ENCODE assay signal across 15 mouse cellular contexts in the genomic region with DNA sequence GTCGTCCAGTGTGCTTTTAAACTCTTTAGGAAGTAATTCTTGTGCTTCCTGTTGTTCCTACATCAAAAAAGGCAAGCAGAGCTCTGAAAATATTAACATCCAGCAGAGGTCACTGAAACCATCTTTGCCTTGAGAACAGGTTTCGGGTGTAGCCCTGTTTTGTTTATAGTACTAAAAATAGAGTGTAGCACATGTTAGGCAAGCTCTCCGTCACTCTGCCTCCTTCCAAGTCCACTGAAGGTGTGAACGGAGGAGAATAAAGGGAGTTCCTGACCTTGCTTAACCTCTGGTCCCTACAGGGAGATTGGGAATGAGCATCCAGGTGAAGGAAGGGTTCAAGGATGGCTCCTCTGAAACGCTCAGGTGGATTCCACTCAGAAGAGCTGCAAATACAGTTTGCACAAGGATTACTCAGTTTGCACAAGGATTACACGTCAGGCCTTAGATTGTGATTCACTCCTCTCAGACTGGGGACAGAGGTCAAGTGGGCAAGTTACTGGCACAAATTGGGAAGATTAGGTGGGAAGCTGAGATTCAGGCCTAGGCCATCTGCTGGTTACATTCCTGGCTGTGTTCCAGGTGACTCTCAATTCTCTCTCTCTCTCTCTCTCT.
DNase-seq lines count a peak whose midpoint lies in the region; ATAC-seq and TF ChIP-seq lines count a peak whose summit lies in the region.
"Had no signal": no experiment of that assay in that cellular context is flagged by ENCODE, and none has a peak within 500 bp of the region (broad histone marks: within the 10 kb centered on the region; RNA-seq: fewer than 3 reads in every experiment).

No protein-coding gene starts in this region.

- no peak overlapping the region for H3K27ac ChIP-seq in heart, postnatal 0 days (ENCODE audit: low read depth)
- no peak overlapping the region for H3K27ac ChIP-seq in limb, embryonic 14.5 days (replicated peaks; ENCODE audit: low read depth, low read length)
- H3K27ac ChIP-seq in limb, embryonic 10.5 days, result no peak overlapping the region
- H3K27ac ChIP-seq in intestine, postnatal 0 days (ENCODE audit: low read depth, low read length), result no peak overlapping the region
- H3K27ac ChIP-seq: heart, embryonic 15.5 days; limb, embryonic 15.5 days had no signal

- no peaks in the 10 kb centered on the region for H3K4me1 ChIP-seq in heart, postnatal 0 days (ENCODE audit: control insufficient read depth, insufficient read depth)
- H3K4me1 ChIP-seq in limb, embryonic 14.5 days (ENCODE audit: control insufficient read depth, insufficient read depth, low read length), result peaks cover 14% of the 10 kb centered on the region; the same call in 1 of the 2 replicates
- peaks cover 33% of the 10 kb centered on the region for H3K4me1 ChIP-seq in limb, embryonic 10.5 days
- H3K4me1 ChIP-seq in intestine, postnatal 0 days (replicated peaks; ENCODE audit: control insufficient read depth, insufficient read depth, low read length), result 0 out of 2 replicates have a peak, but pooled peaks cover 2% of the 10 kb centered on the region
- H3K4me1 ChIP-seq: limb, embryonic 15.5 days had no signal

- H3K4me2 ChIP-seq in heart, postnatal 0 days (ENCODE audit: low read depth, low read length), result no peak overlapping the region
- H3K4me2 ChIP-seq in limb, embryonic 14.5 days (replicated peaks; ENCODE audit: low read depth, low read length, severe bottlenecking), result no peak overlapping the region
- H3K4me2 ChIP-seq in intestine, postnatal 0 days (replicated peaks; ENCODE audit: low read depth), result no peak overlapping the region
- H3K4me2 ChIP-seq: heart, embryonic 15.5 days; limb, embryonic 15.5 days had no signal

- no peaks in the 10 kb centered on the region for H3K36me3 ChIP-seq in heart, postnatal 0 days (replicated peaks; ENCODE audit: control insufficient read depth, insufficient read depth, low read length)
- H3K36me3 ChIP-seq in limb, embryonic 14.5 days (ENCODE audit: control insufficient read depth, insufficient read depth, low read length), result no peaks in the 10 kb centered on the region
- no peaks in the 10 kb centered on the region for H3K36me3 ChIP-seq in limb, embryonic 10.5 days
- no peaks in the 10 kb centered on the region for H3K36me3 ChIP-seq in intestine, postnatal 0 days (ENCODE audit: control insufficient read depth, insufficient read depth)
- H3K36me3 ChIP-seq: heart, embryonic 15.5 days; limb, embryonic 15.5 days had no signal

- H3K4me3 ChIP-seq in heart, postnatal 0 days (ENCODE audit: low read depth, low read length), result no peak overlapping the region
- no peak overlapping the region for H3K4me3 ChIP-seq in limb, embryonic 14.5 days (replicated peaks; ENCODE audit: low read length)
- no peak overlapping the region for H3K4me3 ChIP-seq in limb, embryonic 10.5 days
- H3K4me3 ChIP-seq in intestine, postnatal 0 days (ENCODE audit: low read depth, low read length), result no peak overlapping the region
- H3K4me3 ChIP-seq: heart, embryonic 15.5 days; limb, embryonic 15.5 days had no signal

- TF ChIP-seq CTCF in heart, postnatal 0 days (IDR thresholded peaks at IDR 0.05; ENCODE audit: low read depth), result no peak
- TF ChIP-seq CTCF in intestine, postnatal 0 days (IDR thresholded peaks at IDR 0.05; ENCODE audit: low read depth), result peak; percentile 34; the same call in 1 of the 2 replicates

- H3K9ac ChIP-seq in heart, postnatal 0 days (replicated peaks; ENCODE audit: low read depth, low read length), result no peak overlapping the region
- no peak overlapping the region for H3K9ac ChIP-seq in limb, embryonic 14.5 days (ENCODE audit: low read depth, low read length, severe bottlenecking)
- no peak overlapping the region for H3K9ac ChIP-seq in intestine, postnatal 0 days (ENCODE audit: low read depth, low read length)
- H3K9ac ChIP-seq: heart, embryonic 15.5 days; limb, embryonic 15.5 days had no signal

- whole genome bisulfite sequencing in heart, postnatal 0 days, result 16% methylated on average over 6 of the region's 6 CpGs
- WGBS in limb, embryonic 14.5 days, result 27% methylated on average over 6 of the region's 6 CpGs
- WGBS in limb, embryonic 10.5 days, result 39% methylated on average over 6 of the region's 6 CpGs
- 9% methylated on average over 6 of the region's 6 CpGs for WGBS in intestine, postnatal 0 days

- no peaks in the 10 kb centered on the region for H3K9me3 ChIP-seq in heart, postnatal 0 days (replicated peaks; ENCODE audit: control insufficient read depth, low read length)
- H3K9me3 ChIP-seq in limb, embryonic 14.5 days (ENCODE audit: control insufficient read depth, low read length), result no peaks in the 10 kb centered on the region
- no peaks in the 10 kb centered on the region for H3K9me3 ChIP-seq in limb, embryonic 10.5 days (replicated peaks)
- H3K9me3 ChIP-seq in intestine, postnatal 0 days (ENCODE audit: control insufficient read depth), result no peaks in the 10 kb centered on the region
- H3K9me3 ChIP-seq: heart, embryonic 15.5 days; limb, embryonic 15.5 days had no signal

- TF ChIP-seq POLR2A in limb, embryonic 14.5 days (IDR thresholded peaks at IDR 0.05; ENCODE audit: borderline replicate concordance, extremely low read depth, insufficient read depth, insufficient read length), result no peak

- no peaks in the 10 kb centered on the region for H3K27me3 ChIP-seq in heart, postnatal 0 days (ENCODE audit: control insufficient read depth, insufficient read depth, low read length)
- no peaks in the 10 kb centered on the region for H3K27me3 ChIP-seq in limb, embryonic 14.5 days (ENCODE audit: control insufficient read depth, insufficient read depth, low read length)
- H3K27me3 ChIP-seq in limb, embryonic 10.5 days (ENCODE audit: low read depth, poor library complexity, severe bottlenecking), result no peaks in the 10 kb centered on the region
- no peaks in the 10 kb centered on the region for H3K27me3 ChIP-seq in intestine, postnatal 0 days (replicated peaks; ENCODE audit: control insufficient read depth, insufficient read depth, low read length)
- H3K27me3 ChIP-seq: heart, embryonic 15.5 days; limb, embryonic 15.5 days had no signal

- ATAC-seq in heart, postnatal 0 days (ENCODE audit: insufficient read depth, low read depth), result peak; percentile 17; the same call in 1 of the 2 replicates
- no peak for ATAC-seq in limb, embryonic 14.5 days (ENCODE audit: low FRiP score, low read depth)
- ATAC-seq in intestine, postnatal 0 days, result no peak

- peak; percentile 27 for DNase-seq in heart, postnatal 0 days (ENCODE audit: low spot score)
- no peak for DNase-seq in heart, postnatal 4 days
- peak; percentile 34 for DNase-seq in limb, embryonic 14.5 days (ENCODE audit: low spot score)
- DNase-seq in limb, embryonic 10.5 days (ENCODE audit: low spot score), result no peak
- peak; percentile 7 for DNase-seq in NIH3T3 (ENCODE audit: low read depth)
- DNase-seq in left cerebral cortex, adult 8-10 months (ENCODE audit: low spot score in 2 of 2), result no peak
- DNase-seq in spleen, postnatal 4 days (ENCODE audit: low spot score in 2 of 2), result no peak
- DNase-seq: adrenal gland, adult 2 months; cerebellum, postnatal 25 days; layer of hippocampus, postnatal 36 days; right cerebral cortex, postnatal 14 days; thymus, postnatal 36 days had no signal

- TF ChIP-seq EP300 in heart, postnatal 0 days (IDR thresholded peaks at IDR 0.05; ENCODE audit: low read depth), result no peak

Comparison
In these comparisons a context has a peak if more than half of its experiments do, and no peak if none do; other contexts are left out.
1. DNase-seq: peak in heart, postnatal 0 days (single experiment), limb, embryonic 14.5 days (single experiment) and NIH3T3 (single experiment); none in heart, postnatal 4 days (single experiment), limb, embryonic 10.5 days (single experiment), left cerebral cortex, adult 8-10 months (0 of 2) and spleen, postnatal 4 days (0 of 2).